Mouse (Mus musculus) forebrain, embryonic 10.5 days (tissue): ENCODE measurements around the gene Lypd5. TPM values are rescaled to one million over a fixed set of nuclear protein-coding genes. Genes with fewer than 3 reads are reported as not detected.
A peak's percentile ranks its signal among the peaks of the same experiment; 100 is the strongest.

Source experiments
- DNase-seq: peaks from one replicate; pipeline ENCODE4 v3.0.0-alpha.2; 2017; ENCODE audit warnings: low spot score; ENCODE audit errors: extremely low spot score
- H3K27ac ChIP-seq: fragments of 300-500 bp; sonication (generic); 2 replicates; pipeline ENCODE4 v1.5.1; 2016; ENCODE audit warnings: mild to moderate bottlenecking
- H3K27me3 ChIP-seq: fragments of 300-500 bp; sonication (generic); 2 replicates; pipeline ENCODE4 v1.6.1; 2016; ENCODE audit warnings: mild to moderate bottlenecking; ENCODE audit not compliant: poor library complexity, severe bottlenecking
- H3K36me3 ChIP-seq: fragments of 300-500 bp; sonication (generic); replicated peaks from 2 replicates; pipeline ENCODE4 v1.6.1; 2016; ENCODE audit warnings: mild to moderate bottlenecking, moderate library complexity
- H3K4me1 ChIP-seq: fragments of 300-500 bp; sonication (generic); 2 replicates; pipeline ENCODE4 v1.6.1; 2016
- H3K4me3 ChIP-seq: fragments of 300-500 bp; sonication (generic); 2 replicates; pipeline ENCODE4 v1.5.1; 2016; ENCODE audit warnings: mild to moderate bottlenecking, moderate library complexity
- H3K9me3 ChIP-seq: fragments of 300-500 bp; sonication (generic); 2 replicates; pipeline ENCODE4 v1.6.1; 2016; ENCODE audit warnings: mild to moderate bottlenecking, moderate library complexity
- WGBS: fragments of 180-500 bp; shearing (Covaris S2); methylation state at CpG from one replicate; pipeline ENCODE4 v1.1.7; 2016; 5-methylcytosine and 5-hydroxymethylcytosine counted together
- polyA plus RNA-seq: library from polyadenylated mRNA; unstranded; fragments of >200 nt; fragmentation: Nextera tagmentation; extraction: Ambion mirVana; gene quantifications from 2 replicates; pipeline ENCODE4 v1.2.1, GENCODE M21; 2016

The Lypd5 gene
- polyA plus RNA-seq, 1 experiment from 2014 or later: not detected

DNA sequence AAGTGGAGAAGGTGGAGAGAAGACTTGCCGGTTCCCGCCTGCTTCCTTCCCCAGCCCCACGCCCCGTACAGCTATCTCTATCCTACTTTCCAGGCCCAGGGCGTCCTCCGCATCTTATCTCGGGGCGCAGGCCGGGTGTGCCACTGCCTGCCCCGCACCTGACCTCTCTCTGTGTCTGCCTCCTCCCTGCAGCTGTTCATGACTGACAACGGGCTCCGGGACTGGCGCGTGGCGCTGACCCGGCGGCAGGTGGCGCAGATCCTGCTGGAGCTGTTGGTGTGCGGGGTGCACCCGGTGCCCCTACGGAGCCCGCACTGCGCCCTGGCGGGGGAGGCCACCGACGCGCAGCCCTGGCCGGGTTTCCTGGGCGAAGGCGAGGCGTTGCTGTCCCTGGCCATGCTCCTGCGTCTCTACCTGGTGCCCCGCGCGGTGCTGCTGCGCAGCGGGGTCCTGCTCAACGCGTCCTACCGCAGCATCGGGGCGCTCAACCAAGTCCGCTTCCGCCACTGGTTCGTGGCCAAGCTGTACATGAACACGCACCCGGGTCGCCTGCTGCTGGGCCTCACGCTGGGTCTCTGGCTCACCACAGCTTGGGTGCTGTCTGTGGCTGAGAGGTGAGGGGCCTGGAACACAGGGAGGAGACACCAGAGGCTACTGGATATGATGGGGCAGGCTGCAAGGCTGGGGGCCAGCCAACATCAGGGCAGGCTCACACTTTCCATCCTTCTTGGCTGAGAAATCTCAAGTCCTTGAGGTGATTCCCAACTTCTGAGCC, 28.3 kb downstream of the Lypd5 start:
- 8% methylated on average over 49 of the region's 49 CpGs for WGBS
- H3K4me3 ChIP-seq: peak overlapping the region; percentile 50
- peak; percentile 63 for DNase-seq
- peak overlapping the region; percentile 82 for H3K27ac ChIP-seq
- peaks cover 20% of the 10 kb centered on the region for H3K27me3 ChIP-seq
- H3K9me3 ChIP-seq: no peaks in the 10 kb centered on the region
- H3K4me1 ChIP-seq: peaks cover 36% of the 10 kb centered on the region
- no peaks in the 10 kb centered on the region for H3K36me3 ChIP-seq

DNA sequence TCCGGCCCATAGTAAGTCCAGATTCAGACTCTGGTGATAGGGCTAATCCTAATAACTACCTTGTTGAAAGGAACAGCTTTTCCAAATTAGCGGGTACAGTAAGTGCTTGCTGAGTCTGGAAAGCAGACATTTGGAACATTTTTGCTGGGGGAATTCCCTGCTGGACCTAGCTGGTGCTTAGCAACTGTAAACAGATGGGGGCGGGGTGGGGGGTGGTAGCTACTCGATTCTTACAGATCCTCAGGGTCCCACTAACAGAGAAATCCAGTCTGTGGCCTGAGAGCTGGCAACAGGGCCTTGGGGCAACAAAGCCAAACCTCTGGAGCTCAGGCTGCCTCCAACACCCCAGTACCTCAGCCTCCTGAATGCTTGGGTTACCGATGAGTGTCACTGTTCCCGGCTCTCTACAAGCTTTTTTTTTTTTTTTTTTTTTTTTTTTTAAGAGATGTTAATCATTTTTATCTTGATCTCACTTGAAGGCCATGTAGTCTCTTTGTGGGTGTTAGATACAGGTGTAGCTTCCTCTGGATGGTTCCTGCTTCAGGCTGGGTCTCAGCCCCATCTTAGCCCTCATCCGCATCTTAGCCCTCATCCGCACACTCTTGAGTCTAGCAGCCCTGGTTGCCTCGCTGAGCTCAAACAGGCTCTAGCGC, 29.2 kb downstream of the Lypd5 start:
- DNase-seq: no peak
- H3K36me3 ChIP-seq: no peaks in the 10 kb centered on the region
- peaks cover 35% of the 10 kb centered on the region for H3K4me1 ChIP-seq
- H3K9me3 ChIP-seq: no peaks in the 10 kb centered on the region
- no peak overlapping the region for H3K4me3 ChIP-seq
- peaks cover 20% of the 10 kb centered on the region for H3K27me3 ChIP-seq
- WGBS: 79% methylated on average over 10 of the region's 10 CpGs
- H3K27ac ChIP-seq: no peak overlapping the region

DNA sequence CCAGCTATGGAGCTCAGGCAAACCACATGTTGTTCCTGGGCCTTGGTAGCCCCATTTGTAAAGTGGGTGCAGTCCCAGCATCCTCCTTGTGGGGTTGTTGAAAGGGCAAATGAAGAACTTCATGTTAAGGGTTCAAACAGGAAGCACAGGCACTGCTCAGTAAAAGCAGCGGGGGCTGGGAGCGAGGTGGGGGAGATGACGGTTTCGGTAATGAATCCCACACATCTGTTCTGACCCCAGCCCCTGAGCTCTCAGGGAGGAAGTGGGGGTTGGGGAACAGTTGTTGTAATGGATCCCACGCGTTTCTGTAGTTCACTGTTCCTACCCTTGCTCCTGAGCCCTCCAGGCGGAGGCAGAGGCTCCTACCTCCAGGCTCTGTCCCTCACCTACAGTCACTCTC, 30.9 kb downstream of the Lypd5 start:
- H3K27me3 ChIP-seq: peaks cover 33% of the 10 kb centered on the region
- WGBS: 58% methylated on average over 7 of the region's 7 CpGs
- peak; percentile 17 for DNase-seq
- peaks cover 30% of the 10 kb centered on the region for H3K4me1 ChIP-seq
- H3K9me3 ChIP-seq: no peaks in the 10 kb centered on the region
- no peaks in the 10 kb centered on the region for H3K36me3 ChIP-seq
- peak overlapping the region; percentile 70 for H3K27ac ChIP-seq
- H3K4me3 ChIP-seq: no peak overlapping the region

DNA sequence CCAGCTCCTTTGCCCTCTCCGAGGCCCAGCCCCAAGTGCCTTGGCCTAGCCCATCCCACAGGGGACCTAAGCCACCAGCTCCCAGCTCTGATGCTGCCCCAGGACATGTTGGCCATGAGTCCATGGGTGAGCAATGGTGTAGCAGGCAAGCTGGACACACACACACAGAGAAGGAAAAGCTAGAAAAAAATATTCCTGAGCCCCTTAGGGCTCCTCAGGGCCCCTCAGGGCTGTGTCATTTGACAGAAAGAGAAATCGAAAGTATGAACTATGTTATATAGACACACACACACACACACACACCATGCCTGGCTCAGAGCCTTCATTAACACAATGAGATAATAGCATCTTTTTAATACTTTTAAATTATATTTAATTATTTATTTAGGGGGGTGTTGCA, 31.4 kb downstream of the Lypd5 start:
- 67% methylated on average over 2 of the region's 2 CpGs for WGBS
- H3K27me3 ChIP-seq: peaks cover 33% of the 10 kb centered on the region
- no peaks in the 10 kb centered on the region for H3K36me3 ChIP-seq
- no peaks in the 10 kb centered on the region for H3K9me3 ChIP-seq
- DNase-seq: no peak
- peak overlapping the region; percentile 70 for H3K27ac ChIP-seq
- peaks cover 30% of the 10 kb centered on the region for H3K4me1 ChIP-seq
- no peak overlapping the region for H3K4me3 ChIP-seq

DNA sequence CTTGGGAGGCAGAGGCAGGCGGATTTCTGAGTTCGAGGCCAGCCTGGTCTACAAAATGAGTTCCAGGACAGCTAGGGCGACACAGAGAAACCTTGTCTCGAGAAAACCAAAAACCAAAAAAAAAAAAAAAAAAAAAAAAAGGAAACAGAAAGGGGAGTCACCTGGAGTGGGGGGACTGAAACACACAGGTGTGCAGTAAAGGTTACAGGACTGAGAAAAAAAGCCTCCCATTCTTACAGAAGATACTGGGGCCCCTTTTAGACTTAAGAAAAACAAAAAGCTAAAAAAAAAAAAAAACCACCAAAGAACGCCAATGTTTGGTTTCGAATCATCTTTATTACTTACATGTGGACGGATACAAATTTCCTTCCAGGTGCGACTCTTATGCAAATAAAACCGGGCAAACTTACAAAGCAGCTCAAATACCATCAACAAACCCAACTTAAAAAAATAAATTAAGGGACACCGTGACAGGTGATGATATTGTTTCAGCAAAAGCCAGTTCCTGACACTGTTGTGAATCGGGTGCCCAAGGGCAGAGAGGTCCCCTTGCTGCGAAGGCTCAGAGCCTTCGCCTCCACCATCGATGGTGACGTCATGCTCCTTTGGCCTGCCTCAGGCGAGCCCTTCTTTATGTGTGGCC, 33.9 kb downstream of the Lypd5 start:
- 84% methylated on average over 16 of the region's 16 CpGs for WGBS
- H3K9me3 ChIP-seq: no peaks in the 10 kb centered on the region

DNA sequence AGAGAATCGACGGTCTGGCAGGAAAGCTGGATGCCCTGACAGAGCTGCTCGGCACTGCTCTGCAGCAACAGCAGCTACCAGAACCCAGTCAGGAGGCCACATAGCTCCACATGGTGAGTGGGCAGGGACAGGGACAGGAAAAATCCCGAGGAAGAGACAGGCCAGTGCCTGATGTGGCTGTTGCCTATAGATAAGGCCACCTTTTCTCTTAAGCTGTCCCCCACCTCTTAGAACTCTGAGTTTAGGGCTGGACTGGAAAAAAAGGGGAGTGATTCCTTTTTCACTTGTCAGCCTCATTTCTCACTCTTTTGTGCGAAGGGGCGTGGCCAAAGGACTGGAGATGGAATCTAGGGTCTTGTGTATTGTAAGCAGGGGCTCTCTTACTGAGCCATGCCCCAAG, 35.1 kb downstream of the Lypd5 start:
- peak overlapping the region; percentile 22; the same call in 1 of the 2 replicates for H3K27ac ChIP-seq
- H3K4me3 ChIP-seq: no peak overlapping the region
- DNase-seq: no peak
- peaks cover 16% of the 10 kb centered on the region for H3K4me1 ChIP-seq
- H3K9me3 ChIP-seq: no peaks in the 10 kb centered on the region
- WGBS: 67% methylated on average over 6 of the region's 6 CpGs
- no peaks in the 10 kb centered on the region for H3K36me3 ChIP-seq
- H3K27me3 ChIP-seq: 0 out of 2 replicates have a peak, but pooled peaks cover 13% of the 10 kb centered on the region

More for the DNA sequence above, 33.9 kb downstream of the Lypd5 start:
- Histone ChIP-seq H3K4me1 (peaks cover 19% of the 10 kb centered on the region), H3K4me3 (no peak overlapping the region), H3K36me3 (no peaks in the 10 kb centered on the region), H3K27ac (no peak overlapping the region), H3K27me3 (peaks cover 17% of the 10 kb centered on the region)
- no peak for DNase-seq

DNA sequence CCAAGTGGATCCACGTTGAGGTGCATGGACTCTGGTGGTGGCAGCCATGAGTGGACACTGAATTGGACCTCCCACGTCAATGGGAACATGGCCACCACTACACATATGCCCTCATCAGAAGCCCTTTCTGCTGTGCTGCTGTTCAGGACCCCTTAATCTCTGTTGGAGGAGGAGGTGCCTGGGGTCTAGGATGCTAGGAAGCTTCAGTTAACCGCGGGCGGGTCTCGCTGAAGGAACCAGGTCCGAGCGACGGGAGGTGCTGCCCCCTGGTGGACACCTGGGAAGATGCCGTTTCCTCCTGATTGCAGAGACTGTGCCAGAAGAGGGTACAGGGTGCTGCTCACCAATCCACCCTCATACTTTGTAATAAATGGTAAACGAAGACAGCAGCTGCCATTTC, 35.8 kb downstream of the Lypd5 start:
- peak; percentile 74 for DNase-seq
- 0 out of 2 replicates have a peak, but pooled peaks cover 13% of the 10 kb centered on the region for H3K27me3 ChIP-seq
- WGBS: 9% methylated on average over 11 of the region's 11 CpGs
- 0 out of 2 replicates have a peak overlapping the region, but pooled peaks have one; percentile 0 for H3K27ac ChIP-seq
- peak overlapping the region; percentile 11; the same call in 1 of the 2 replicates for H3K4me3 ChIP-seq
- no peaks in the 10 kb centered on the region for H3K9me3 ChIP-seq
- H3K4me1 ChIP-seq: peaks cover 13% of the 10 kb centered on the region
- no peaks in the 10 kb centered on the region for H3K36me3 ChIP-seq

DNA sequence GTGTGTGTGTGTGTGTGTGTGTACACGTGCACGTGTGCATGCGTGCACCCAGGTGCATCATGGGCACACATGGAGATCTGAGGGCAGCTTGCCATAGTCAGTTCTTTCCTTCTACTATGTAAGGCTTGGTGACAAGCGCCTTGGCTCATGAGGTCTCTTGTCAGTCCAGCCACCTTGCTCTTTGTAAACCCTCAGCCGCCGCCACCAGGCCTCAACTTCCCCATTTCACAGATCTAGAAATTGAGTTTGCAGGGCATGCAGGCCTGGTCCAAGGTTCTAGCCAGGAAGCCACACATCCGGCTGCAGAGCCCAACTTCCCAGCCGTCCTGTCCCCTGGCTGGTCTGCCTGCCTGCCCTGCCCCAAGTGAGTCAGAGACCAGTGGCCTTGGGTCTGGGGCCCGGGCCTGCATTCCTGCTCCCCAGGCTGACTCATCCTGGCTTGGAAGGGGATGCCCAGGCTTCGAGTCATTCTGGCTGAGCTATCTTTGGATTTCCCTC, 38.1 kb downstream of the Lypd5 start:
- H3K27ac ChIP-seq: no peak overlapping the region
- H3K36me3 ChIP-seq: no peaks in the 10 kb centered on the region
- no peak for DNase-seq
- H3K9me3 ChIP-seq: no peaks in the 10 kb centered on the region
- H3K4me3 ChIP-seq: no peak overlapping the region
- peaks cover 12% of the 10 kb centered on the region for H3K4me1 ChIP-seq
- H3K27me3 ChIP-seq: 0 out of 2 replicates have a peak, but pooled peaks cover 13% of the 10 kb centered on the region
- WGBS: 84% methylated on average over 10 of the region's 10 CpGs

GRCm38 (mm10) chr7:24389516-24390187, 40.7 kb downstream of the Lypd5 start:
- Histone ChIP-seq H3K36me3 (no peaks in the 10 kb centered on the region), H3K4me1 (peaks cover 7% of the 10 kb centered on the region), H3K4me3 (no peak overlapping the region), H3K27me3 (0 out of 2 replicates have a peak, but pooled peaks cover under 1% of the 10 kb centered on the region), H3K27ac (no peak overlapping the region), H3K9me3 (no peaks in the 10 kb centered on the region)
- DNase-seq: no peak
- 74% methylated on average over 13 of the region's 13 CpGs for WGBS

DNA sequence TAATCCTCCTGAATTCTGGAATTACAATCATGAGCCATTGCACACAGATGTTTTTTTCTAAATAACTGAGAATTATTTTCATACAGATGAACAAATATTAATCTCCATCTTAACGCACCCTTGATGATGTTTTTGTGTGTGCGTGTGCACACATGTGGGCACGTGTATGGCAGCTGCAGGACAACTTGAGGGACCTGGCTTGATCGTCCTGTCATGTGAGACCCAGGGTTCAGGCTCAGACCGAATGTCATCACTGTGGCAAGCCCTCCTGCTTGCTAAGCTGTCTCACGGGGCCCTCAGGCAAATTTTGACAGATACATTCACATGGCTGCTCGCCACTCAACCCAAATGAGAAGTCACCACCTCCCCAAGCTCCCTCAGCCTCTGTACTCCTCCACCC, 41.5 kb downstream of the Lypd5 start:
- 72% methylated on average over 7 of the region's 7 CpGs for WGBS
- no peaks in the 10 kb centered on the region for H3K36me3 ChIP-seq
- H3K9me3 ChIP-seq: no peaks in the 10 kb centered on the region
- no peaks in the 10 kb centered on the region for H3K27me3 ChIP-seq
- no peak overlapping the region for H3K27ac ChIP-seq
- H3K4me3 ChIP-seq: no peak overlapping the region
- no peak for DNase-seq
- peaks cover 5% of the 10 kb centered on the region; the same call in 1 of the 2 replicates for H3K4me1 ChIP-seq

DNA sequence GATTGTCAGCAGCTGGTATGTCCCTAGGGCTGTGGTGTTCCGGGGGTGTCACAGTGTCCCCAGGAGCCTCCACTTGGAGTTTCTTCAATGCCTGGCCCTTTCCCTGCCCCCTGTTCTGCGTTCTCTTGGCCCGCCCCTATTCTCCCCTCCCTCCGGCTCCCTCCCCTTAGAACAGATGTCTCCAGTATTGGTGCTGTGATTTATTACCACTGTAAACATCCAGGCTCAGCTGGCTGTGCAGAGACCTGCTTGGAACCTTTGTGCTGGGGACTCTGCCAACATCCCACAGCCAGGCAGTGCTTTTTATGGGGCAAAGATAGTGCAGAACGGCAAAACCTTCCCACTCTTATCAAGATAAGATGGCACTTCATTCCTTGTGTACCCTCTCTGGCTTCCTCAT, 42.1 kb downstream of the Lypd5 start:
- H3K27ac ChIP-seq: no peak overlapping the region
- peaks cover 5% of the 10 kb centered on the region; the same call in 1 of the 2 replicates for H3K4me1 ChIP-seq
- H3K27me3 ChIP-seq: no peaks in the 10 kb centered on the region
- no peaks in the 10 kb centered on the region for H3K9me3 ChIP-seq
- H3K4me3 ChIP-seq: no peak overlapping the region
- no peak for DNase-seq
- WGBS: 54% methylated on average over 5 of the region's 5 CpGs
- no peaks in the 10 kb centered on the region for H3K36me3 ChIP-seq

DNA sequence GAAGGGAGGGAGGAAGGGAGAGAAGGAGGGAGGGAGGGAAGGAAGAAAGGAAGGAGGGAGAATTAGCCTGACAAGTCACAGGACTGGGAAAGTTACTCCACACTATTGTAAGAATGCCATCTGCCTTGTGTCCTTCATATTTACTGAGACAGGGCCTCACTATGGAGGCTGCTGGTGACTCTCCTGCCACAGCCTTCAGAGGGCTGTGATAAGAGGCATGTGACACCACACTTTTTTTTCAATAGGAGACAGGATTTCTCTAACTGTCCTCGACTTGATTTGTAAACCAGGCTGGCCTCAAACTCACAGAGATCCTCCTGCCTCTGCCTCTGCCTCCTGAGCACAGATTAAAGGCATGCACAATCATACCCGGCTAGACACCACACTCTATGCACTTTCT, 42.7 kb downstream of the Lypd5 start:
- Histone ChIP-seq H3K9me3 (no peaks in the 10 kb centered on the region), H3K27ac (no peak overlapping the region), H3K4me3 (no peak overlapping the region), H3K27me3 (no peaks in the 10 kb centered on the region), H3K36me3 (no peaks in the 10 kb centered on the region), H3K4me1 (peaks cover 5% of the 10 kb centered on the region; the same call in 1 of the 2 replicates)
- no peak for DNase-seq
- WGBS: 81% methylated on average over 2 of the region's 2 CpGs
